Mouse (Mus musculus) cerebellum, adult 2 months (tissue): ENCODE measurements around the gene Rps8. TPM values are rescaled to one million over a fixed set of nuclear protein-coding genes. Genes with fewer than 3 reads are reported as not detected.
A peak's percentile ranks its signal among the peaks of the same experiment; 100 is the strongest.

Source experiments
- DNase-seq, 2 experiments: peaks; one replicate each; pipeline ENCODE4 v3.0.0; 2021
- H3K27ac ChIP-seq: fragments of 200-500 bp; 2 replicates; pipeline ENCODE4 v1.5.1; 2012; ENCODE audit warnings: low read length, control low read depth, inconsistent platforms; ENCODE audit not compliant: insufficient read depth
- H3K27me3 ChIP-seq: fragments of 200-500 bp; 2 replicates; pipeline ENCODE4 v1.6.1; 2012; ENCODE audit warnings: inconsistent platforms, mild to moderate bottlenecking, low read length, moderate library complexity; ENCODE audit not compliant: control insufficient read depth, insufficient read depth
- H3K4me1 ChIP-seq: fragments of 200-500 bp; 2 replicates; pipeline ENCODE4 v1.6.1; 2011; ENCODE audit warnings: low read length; ENCODE audit not compliant: control insufficient read depth, insufficient read depth
- H3K4me3 ChIP-seq: fragments of 200-500 bp; replicated peaks from 2 replicates; pipeline ENCODE3; 2011; ENCODE audit warnings: mild to moderate bottlenecking, low read depth, low read length, control low read depth; ENCODE audit not compliant: insufficient read depth
- CTCF ChIP-seq: fragments of 200-500 bp; IDR thresholded peaks from 2 replicates; pipeline ENCODE4 v1.5.1; 2011; ENCODE audit warnings: low read depth, mild to moderate bottlenecking, control low read depth, low read length, moderate library complexity, borderline replicate concordance; ENCODE audit not compliant: insufficient read depth
- POLR2A ChIP-seq: fragments of 200-500 bp; IDR thresholded peaks from 2 replicates; pipeline ENCODE4 v1.6.1; 2011; ENCODE audit warnings: low read length, control low read depth, borderline replicate concordance; ENCODE audit not compliant: insufficient read depth
- WGBS: fragments of 180-500 bp; shearing (Covaris S2); methylation state at CpG from one replicate; pipeline ENCODE4 v1.1.7; 2018; 5-methylcytosine and 5-hydroxymethylcytosine counted together
- polyA plus RNA-seq: library from polyadenylated mRNA; depleted of rRNA; stranded (reverse); fragments of >200 nt; gene quantifications from 2 replicates; pipeline ENCODE4 v1.2.3, GENCODE M21; 2012

Rps8 gene
- polyA plus RNA-seq, 1 experiment: 507 TPM

GRCm38 (mm10) chr4:117133817-117134600, 22.0 kb downstream of the Rps8 start, which contains the start of gene Plk3:
Plk3 (minus strand) TSS chr4:117133963.
- Histone ChIP-seq H3K27me3 (no peaks in the 10 kb centered on the region), H3K4me1 (no peaks in the 10 kb centered on the region; the same call in 1 of the 2 replicates), H3K27ac (peak within 1 kb of the TSS; percentile 17), H3K4me3 (peak within 1 kb of the TSS; percentile 67)
- DNase-seq: peak; percentile 97 to 99
- 2% methylated on average over 31 of the region's 48 CpGs for WGBS
- TF ChIP-seq POLR2A: peak; percentile 66; the same call in 1 of the 2 replicates
- TF ChIP-seq CTCF: no peak

DNA sequence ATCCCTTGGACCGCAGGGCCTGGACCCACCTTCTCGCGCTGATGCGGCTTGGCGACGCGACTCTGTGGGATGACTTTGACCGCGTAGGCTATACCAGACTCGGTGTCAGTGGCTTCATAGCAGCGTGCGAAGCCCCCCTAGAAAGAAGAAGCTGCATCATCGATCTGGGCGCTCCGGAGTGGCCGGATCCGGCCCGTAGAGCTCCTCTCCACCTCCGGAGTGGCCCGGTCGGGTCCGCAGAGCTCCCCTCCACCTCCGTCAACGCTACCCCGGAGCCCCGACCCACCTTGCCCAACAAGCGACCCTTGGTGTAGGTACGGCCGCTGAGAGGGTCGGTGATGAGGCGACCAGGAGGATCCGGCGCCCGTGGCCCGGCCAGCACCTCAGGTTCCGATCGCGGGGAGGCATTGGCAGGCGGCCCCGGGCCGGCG, 22.7 kb downstream of the Rps8 start:
- peak overlapping the region; percentile 65 for H3K4me3 ChIP-seq
- no peak for DNase-seq
- no peaks in the 10 kb centered on the region; the same call in 1 of the 2 replicates for H3K4me1 ChIP-seq
- H3K27me3 ChIP-seq: no peaks in the 10 kb centered on the region
- no peak overlapping the region for H3K27ac ChIP-seq
- TF ChIP-seq CTCF: no peak
- TF ChIP-seq POLR2A: no peak
- WGBS: under 1% methylated on average over 42 of the region's 42 CpGs

DNA sequence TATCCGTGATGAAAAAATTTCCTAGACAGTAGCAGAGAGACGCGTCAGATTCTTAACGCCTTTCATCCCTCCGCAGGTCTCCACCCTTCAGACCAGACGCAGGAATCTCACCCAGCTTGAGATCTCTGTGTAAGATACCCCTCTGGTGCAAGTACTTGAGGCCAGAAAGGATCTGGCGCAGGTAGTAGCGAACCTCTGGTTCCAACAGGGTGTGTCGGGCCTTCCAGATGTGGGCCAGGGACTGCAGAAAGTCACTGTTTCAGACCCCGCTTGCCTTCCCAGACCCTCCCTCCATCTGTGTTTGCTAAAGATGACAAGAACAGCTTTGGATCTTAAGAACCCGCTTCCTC, 23.3 kb downstream of the Rps8 start:
- DNase-seq: no peak
- no peak overlapping the region for H3K27ac ChIP-seq
- H3K27me3 ChIP-seq: no peaks in the 10 kb centered on the region
- no peaks in the 10 kb centered on the region; the same call in 1 of the 2 replicates for H3K4me1 ChIP-seq
- TF ChIP-seq CTCF (no peak), POLR2A (no peak)
- H3K4me3 ChIP-seq: peak overlapping the region; percentile 65
- 37% methylated on average over 11 of the region's 11 CpGs for WGBS

DNA sequence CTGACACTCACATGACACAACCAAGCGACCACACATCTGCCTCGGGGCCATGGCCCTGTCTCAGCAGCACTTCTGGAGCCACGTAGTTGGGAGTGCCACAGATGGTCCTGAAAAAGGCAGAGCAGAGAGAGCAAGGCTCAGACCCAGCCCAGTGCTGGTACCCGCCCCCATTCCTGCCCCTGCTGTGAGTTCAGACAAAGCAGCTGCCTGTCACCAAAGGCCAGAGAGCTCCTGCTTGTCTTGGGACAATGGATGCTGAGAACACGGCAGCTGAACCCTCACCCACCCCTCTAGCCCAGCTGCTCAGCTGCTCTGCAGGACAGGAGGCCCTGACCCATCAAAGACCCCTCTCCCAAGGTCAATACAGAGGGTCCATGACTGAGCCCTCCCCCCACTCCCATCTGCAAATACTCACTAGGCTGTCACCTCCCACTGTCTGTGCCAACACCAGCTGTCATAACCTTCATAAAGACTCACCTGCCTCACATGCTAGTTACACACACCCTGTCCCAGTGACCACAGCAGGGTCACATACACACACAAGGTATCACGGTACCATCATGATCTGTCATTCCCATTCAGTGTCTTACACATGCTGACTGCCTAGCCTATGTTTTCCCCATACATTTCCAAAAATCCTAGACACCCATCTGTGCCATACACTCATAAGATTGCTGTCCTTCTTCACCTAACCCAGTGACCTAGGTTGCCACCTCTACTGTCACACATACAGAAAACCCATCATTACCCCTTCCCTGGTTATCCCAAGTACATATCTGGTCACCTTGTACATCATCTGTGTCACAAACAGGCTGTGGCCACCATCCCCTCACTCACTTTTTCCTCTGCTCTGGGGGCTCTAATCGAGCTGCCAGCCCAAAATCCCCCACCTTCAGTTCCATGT, 23.9 kb downstream of the Rps8 start:
- DNase-seq: no peak
- Histone ChIP-seq H3K27me3 (no peaks in the 10 kb centered on the region), H3K4me3 (no peak overlapping the region), H3K4me1 (no peaks in the 10 kb centered on the region; the same call in 1 of the 2 replicates), H3K27ac (no peak overlapping the region)
- WGBS: 55% methylated on average over 7 of the region's 7 CpGs
- no peak for TF ChIP-seq POLR2A
- TF ChIP-seq CTCF: no peak

DNA sequence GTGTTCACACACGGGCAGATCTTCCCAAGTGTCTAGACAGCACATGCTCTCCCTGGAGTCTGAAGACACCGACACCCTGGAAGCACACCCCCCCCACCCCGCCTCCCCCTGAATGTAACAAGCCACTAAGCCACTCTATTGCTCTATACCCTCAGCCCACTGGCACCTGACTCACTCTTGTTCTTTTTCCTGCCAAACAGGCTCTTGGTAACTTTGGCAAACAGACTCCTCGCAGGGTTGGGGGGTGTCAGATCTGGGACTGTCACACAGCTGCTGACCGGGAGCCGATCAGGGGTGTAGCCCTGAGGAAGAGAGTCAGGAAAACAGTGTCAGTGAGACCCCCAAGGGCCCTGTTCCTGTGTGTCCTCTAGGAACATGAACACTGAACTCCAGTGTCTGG, 24.8 kb downstream of the Rps8 start:
- Histone ChIP-seq H3K4me3 (no peak overlapping the region), H3K4me1 (no peaks in the 10 kb centered on the region; the same call in none of the 2 replicates), H3K27me3 (no peaks in the 10 kb centered on the region), H3K27ac (no peak overlapping the region)
- DNase-seq: no peak
- TF ChIP-seq POLR2A: no peak
- TF ChIP-seq CTCF: no peak
- WGBS: 41% methylated on average over 6 of the region's 6 CpGs

DNA sequence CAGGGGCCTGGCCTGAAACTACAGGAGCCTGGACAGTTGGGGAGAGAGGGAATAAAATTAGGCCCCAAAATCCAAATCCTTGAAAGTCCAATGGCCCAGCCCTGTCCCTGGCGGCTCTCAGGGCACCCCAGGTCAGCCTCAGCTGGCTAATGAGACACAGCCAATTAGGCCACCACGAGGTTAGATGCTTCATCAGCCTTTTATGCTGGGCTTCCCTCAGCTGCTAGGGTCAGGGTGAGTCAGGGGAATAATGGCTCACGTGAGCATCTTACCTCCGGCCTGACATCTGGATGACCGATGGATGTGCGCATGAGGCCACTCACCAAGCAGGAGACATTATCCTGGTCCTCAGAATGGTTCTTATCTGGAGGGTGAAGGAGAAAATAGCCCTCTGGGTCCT, 25.3 kb downstream of the Rps8 start:
- H3K27me3 ChIP-seq: no peaks in the 10 kb centered on the region
- no peak for TF ChIP-seq CTCF
- TF ChIP-seq POLR2A: no peak
- H3K4me1 ChIP-seq: peaks cover 4% of the 10 kb centered on the region
- no peak overlapping the region for H3K27ac ChIP-seq
- WGBS: 52% methylated on average over 6 of the region's 6 CpGs
- no peak overlapping the region for H3K4me3 ChIP-seq
- no peak for DNase-seq

DNA sequence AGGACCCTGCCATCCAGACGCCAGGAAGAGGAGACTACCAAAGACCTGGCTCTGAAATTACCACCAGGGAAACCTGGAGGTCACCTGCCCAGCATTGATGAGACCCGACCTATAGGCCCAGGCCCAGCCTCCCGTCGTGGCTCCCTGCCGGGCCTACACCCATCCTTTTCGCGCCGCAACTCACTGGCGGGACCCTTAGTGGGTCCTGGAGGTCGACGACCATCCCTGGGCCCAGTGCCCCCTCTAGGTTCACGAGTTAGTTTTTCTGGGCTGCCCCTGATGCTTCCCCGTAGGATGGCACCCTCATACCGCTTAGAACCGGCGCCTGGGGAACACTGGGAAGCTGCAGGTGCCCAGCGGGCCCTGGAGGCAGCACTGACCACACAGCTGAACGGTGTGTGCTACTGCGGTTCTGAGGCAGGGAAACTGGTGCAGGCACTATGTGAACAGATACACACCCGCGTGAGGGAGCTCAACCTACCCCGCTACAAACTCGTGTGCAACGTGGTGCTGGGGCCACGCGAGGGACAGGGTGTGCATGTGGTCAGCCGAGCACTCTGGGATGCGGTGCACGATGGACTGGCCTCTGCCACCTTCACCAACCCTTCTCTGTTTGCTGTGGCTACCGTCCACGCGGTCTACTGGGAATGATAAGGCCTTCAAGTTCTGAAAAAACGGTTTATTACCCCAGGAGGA, 27.9 kb downstream of the Rps8 start:
- TF ChIP-seq CTCF: no peak
- no peak for TF ChIP-seq POLR2A
- Histone ChIP-seq H3K4me1 (peaks cover 8% of the 10 kb centered on the region), H3K27me3 (no peaks in the 10 kb centered on the region), H3K4me3 (no peak overlapping the region), H3K27ac (no peak overlapping the region)
- DNase-seq: no peak
- 90% methylated on average over 33 of the region's 33 CpGs for WGBS
